In the genomic region with DNA sequence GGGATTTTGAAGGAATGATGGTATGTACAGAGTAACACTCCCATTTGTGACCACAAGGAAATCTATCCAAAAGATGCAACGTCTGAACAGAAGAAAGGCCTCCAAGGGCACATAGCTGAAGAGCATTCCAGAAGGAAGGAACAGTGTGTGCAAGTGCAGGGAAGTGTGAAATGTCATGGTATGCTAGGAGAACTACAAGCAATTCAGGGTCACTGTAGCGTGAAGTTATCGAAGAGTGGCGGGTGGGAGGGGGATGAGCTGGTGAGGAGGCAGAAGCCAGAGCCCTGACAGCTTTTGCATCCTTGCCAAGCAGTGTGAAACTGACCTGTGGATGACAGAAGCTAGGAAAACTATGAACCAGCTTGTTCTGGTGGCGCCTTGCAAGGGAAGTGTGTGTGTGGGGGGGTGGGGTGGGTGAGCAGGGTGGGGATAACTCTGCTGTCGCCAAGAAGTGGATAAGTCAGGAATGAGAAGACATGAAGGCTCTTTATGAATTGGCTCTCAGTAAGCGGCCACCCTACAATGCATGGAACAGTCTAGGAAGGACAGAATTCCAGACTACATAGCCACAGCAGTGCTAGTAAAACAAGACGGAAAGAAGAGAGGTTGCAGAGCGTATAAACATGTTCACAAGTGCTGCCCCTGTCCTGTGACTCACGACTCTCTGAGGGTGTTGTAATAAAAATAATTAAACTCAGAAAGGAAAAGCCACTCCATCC, we compare ENCODE assay signal across 10 mouse cellular contexts.
DNase-seq lines count a peak whose midpoint lies in the region; ATAC-seq and TF ChIP-seq lines count a peak whose summit lies in the region.
"Had no signal": no experiment of that assay in that cellular context is flagged by ENCODE, and none has a peak within 500 bp of the region (broad histone marks: within the 10 kb centered on the region; RNA-seq: fewer than 3 reads in every experiment).

No protein-coding gene starts in this region.

- no peak for ATAC-seq in forebrain, postnatal 0 days
- peak; percentile 85 for ATAC-seq in forebrain, embryonic 12.5 days (ENCODE audit: low FRiP score)
- peak; percentile 82 for ATAC-seq in kidney, embryonic 14.5 days (ENCODE audit: low FRiP score, low TSS enrichment)
- ATAC-seq in midbrain, embryonic 15.5 days (replicated peaks): peak; percentile 49

- TF ChIP-seq CTCF in forebrain, postnatal 0 days (IDR thresholded peaks at IDR 0.05; ENCODE audit: low read depth): no peak

- no peak overlapping the region for H3K9ac ChIP-seq in forebrain, postnatal 0 days
- H3K9ac ChIP-seq in forebrain, embryonic 12.5 days: no peak overlapping the region
- no peak overlapping the region for H3K9ac ChIP-seq in kidney, embryonic 14.5 days (ENCODE audit: low read depth, low read length)
- no peak overlapping the region for H3K9ac ChIP-seq in midbrain, embryonic 15.5 days
- H3K9ac ChIP-seq: lung, embryonic 15.5 days had no signal

- peak; percentile 58 for DNase-seq in forebrain, embryonic 10.5 days (ENCODE audit: extremely low spot score, low spot score)
- no peak for DNase-seq in forebrain, postnatal 0 days
- DNase-seq in heart, postnatal 10 days: no peak
- DNase-seq in c-Kit-positive CD71-positive TER-119-positive erythroid progenitor cells, embryonic 14.5 days (ENCODE audit: low spot score): no peak
- DNase-seq in urinary bladder, postnatal 10 days (ENCODE audit: low spot score): no peak
- DNase-seq: gastrocnemius, adult 2 months had no signal

- 62% methylated on average over 10 of the region's 10 CpGs for WGBS in forebrain, embryonic 10.5 days
- 42% methylated on average over 10 of the region's 10 CpGs for WGBS in forebrain, postnatal 0 days
- WGBS in forebrain, embryonic 12.5 days: 46% methylated on average over 10 of the region's 10 CpGs
- WGBS in kidney, embryonic 14.5 days: 52% methylated on average over 10 of the region's 10 CpGs
- WGBS in midbrain, embryonic 15.5 days: 55% methylated on average over 10 of the region's 10 CpGs

- peaks cover 29% of the 10 kb centered on the region for H3K4me1 ChIP-seq in forebrain, embryonic 10.5 days
- H3K4me1 ChIP-seq in forebrain, postnatal 0 days (ENCODE audit: insufficient read depth): no peaks in the 10 kb centered on the region
- H3K4me1 ChIP-seq in forebrain, embryonic 12.5 days: peaks cover 19% of the 10 kb centered on the region
- H3K4me1 ChIP-seq in kidney, embryonic 14.5 days (ENCODE audit: control insufficient read depth, insufficient read depth, low read length): no peaks in the 10 kb centered on the region
- H3K4me1 ChIP-seq in midbrain, embryonic 15.5 days: 0 out of 2 replicates have a peak, but pooled peaks cover 1% of the 10 kb centered on the region
- H3K4me1 ChIP-seq: lung, embryonic 15.5 days had no signal

- H3K9me3 ChIP-seq in forebrain, embryonic 10.5 days: no peaks in the 10 kb centered on the region
- H3K9me3 ChIP-seq in forebrain, postnatal 0 days (ENCODE audit: low read length): no peaks in the 10 kb centered on the region
- no peaks in the 10 kb centered on the region for H3K9me3 ChIP-seq in forebrain, embryonic 12.5 days
- no peaks in the 10 kb centered on the region for H3K9me3 ChIP-seq in kidney, embryonic 14.5 days (ENCODE audit: control insufficient read depth, low read length)
- H3K9me3 ChIP-seq in midbrain, embryonic 15.5 days: no peaks in the 10 kb centered on the region
- H3K9me3 ChIP-seq: lung, embryonic 15.5 days had no signal

- H3K27me3 ChIP-seq in forebrain, embryonic 10.5 days (ENCODE audit: poor library complexity, severe bottlenecking): no peaks in the 10 kb centered on the region
- H3K27me3 ChIP-seq in forebrain, postnatal 0 days (ENCODE audit: insufficient read depth, low read length): no peaks in the 10 kb centered on the region
- no peaks in the 10 kb centered on the region for H3K27me3 ChIP-seq in forebrain, embryonic 12.5 days
- H3K27me3 ChIP-seq in kidney, embryonic 14.5 days (ENCODE audit: control insufficient read depth, insufficient read depth, low read length): no peaks in the 10 kb centered on the region
- H3K27me3 ChIP-seq in midbrain, embryonic 15.5 days (replicated peaks): no peaks in the 10 kb centered on the region
- H3K27me3 ChIP-seq: lung, embryonic 15.5 days had no signal

- peak overlapping the region; percentile 62 for H3K27ac ChIP-seq in forebrain, embryonic 10.5 days
- no peak overlapping the region for H3K27ac ChIP-seq in forebrain, postnatal 0 days (ENCODE audit: low read depth, low read length)
- no peak overlapping the region for H3K27ac ChIP-seq in forebrain, embryonic 12.5 days
- no peak overlapping the region for H3K27ac ChIP-seq in kidney, embryonic 14.5 days (ENCODE audit: low read depth, low read length)
- H3K27ac ChIP-seq in midbrain, embryonic 15.5 days: no peak overlapping the region
- H3K27ac ChIP-seq: gastrocnemius, adult 2 months; lung, embryonic 15.5 days had no signal

- H3K4me2 ChIP-seq in forebrain, postnatal 0 days (ENCODE audit: low read depth): no peak overlapping the region
- no peak overlapping the region for H3K4me2 ChIP-seq in forebrain, embryonic 12.5 days
- H3K4me2 ChIP-seq in kidney, embryonic 14.5 days (replicated peaks; ENCODE audit: low read depth, low read length): no peak overlapping the region
- no peak overlapping the region for H3K4me2 ChIP-seq in midbrain, embryonic 15.5 days
- H3K4me2 ChIP-seq: lung, embryonic 15.5 days had no signal

- intact Hi-C loops in heart, postnatal 10 days (cut with DNase I): no loop called here

- no peaks in the 10 kb centered on the region for H3K36me3 ChIP-seq in forebrain, embryonic 10.5 days (replicated peaks)
- no peaks in the 10 kb centered on the region for H3K36me3 ChIP-seq in forebrain, postnatal 0 days (ENCODE audit: insufficient read depth)
- H3K36me3 ChIP-seq in forebrain, embryonic 12.5 days (replicated peaks): no peaks in the 10 kb centered on the region
- no peaks in the 10 kb centered on the region for H3K36me3 ChIP-seq in kidney, embryonic 14.5 days (ENCODE audit: control insufficient read depth, insufficient read depth, low read length)
- H3K36me3 ChIP-seq in midbrain, embryonic 15.5 days (replicated peaks): no peaks in the 10 kb centered on the region
- H3K36me3 ChIP-seq: lung, embryonic 15.5 days had no signal

- no peak overlapping the region for H3K4me3 ChIP-seq in forebrain, embryonic 10.5 days
- H3K4me3 ChIP-seq in forebrain, postnatal 0 days (ENCODE audit: low read depth, low read length): no peak overlapping the region
- H3K4me3 ChIP-seq in forebrain, embryonic 12.5 days (replicated peaks): no peak overlapping the region
- no peak overlapping the region for H3K4me3 ChIP-seq in kidney, embryonic 14.5 days (ENCODE audit: low read length)
- H3K4me3 ChIP-seq in midbrain, embryonic 15.5 days: no peak overlapping the region
- H3K4me3 ChIP-seq: gastrocnemius, adult 2 months; lung, embryonic 15.5 days had no signal
